ENCODE assay signal across 12 mouse cellular contexts in the genomic region with DNA sequence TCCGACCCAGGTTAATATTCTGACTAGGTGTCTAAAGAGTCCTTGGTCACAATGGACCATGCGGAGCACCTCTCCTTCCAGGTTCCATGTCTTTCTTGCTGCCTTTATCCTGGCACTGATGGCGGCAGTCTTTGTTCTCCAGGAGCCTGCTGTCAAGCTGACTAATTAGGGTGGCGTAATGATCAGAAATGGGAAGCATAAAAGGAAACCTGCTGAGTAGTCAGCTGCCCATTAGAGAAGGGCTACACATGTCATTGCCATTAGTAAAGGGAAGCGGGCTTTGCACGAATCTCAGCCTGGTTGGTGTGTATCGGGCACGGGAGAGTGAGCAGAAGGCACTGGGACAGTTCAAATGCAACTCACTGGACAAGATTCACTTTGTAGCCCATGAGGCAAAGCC.
DNase-seq lines count a peak whose midpoint lies in the region; ATAC-seq and TF ChIP-seq lines count a peak whose summit lies in the region.
"Had no signal": no experiment of that assay in that cellular context is flagged by ENCODE, and none has a peak within 500 bp of the region (broad histone marks: within the 10 kb centered on the region; RNA-seq: fewer than 3 reads in every experiment).

No protein-coding gene starts in this region.

- ATAC-seq in forebrain, embryonic 15.5 days (replicated peaks), result peak; percentile 79
- ATAC-seq in midbrain, embryonic 13.5 days, result peak; percentile 83

- H3K36me3 ChIP-seq in forebrain, embryonic 15.5 days, result no peaks in the 10 kb centered on the region
- no peaks in the 10 kb centered on the region for H3K36me3 ChIP-seq in midbrain, embryonic 13.5 days
- H3K36me3 ChIP-seq: limb, embryonic 15.5 days had no signal

- no peak for TF ChIP-seq POLR2A in cerebellum, adult 2 months (IDR thresholded peaks at IDR 0.05; ENCODE audit: borderline replicate concordance, insufficient read depth, low read length)

- H3K4me2 ChIP-seq in forebrain, embryonic 15.5 days (replicated peaks), result no peak overlapping the region
- H3K4me2 ChIP-seq in midbrain, embryonic 13.5 days (replicated peaks), result no peak overlapping the region
- H3K4me2 ChIP-seq: limb, embryonic 15.5 days had no signal

- peak; percentile 22 for DNase-seq in embryo, embryonic 10.5 days (ENCODE audit: low spot score)
- DNase-seq in embryo, embryonic 9.5 days (ENCODE audit: extremely low spot score), result no peak
- peak; percentile 72 to 89 for DNase-seq in cerebellum, adult 2 months
- no peak for DNase-seq in kidney, adult 11 months
- no peak for DNase-seq in heart, adult 18-20 months
- no peak for DNase-seq in testis, postnatal 10 days (ENCODE audit: low spot score)
- DNase-seq: heart, adult 2 months; heart, postnatal 36 days had no signal

- H3K9me3 ChIP-seq in forebrain, embryonic 15.5 days, result no peaks in the 10 kb centered on the region
- no peaks in the 10 kb centered on the region for H3K9me3 ChIP-seq in midbrain, embryonic 13.5 days
- H3K9me3 ChIP-seq: limb, embryonic 15.5 days had no signal

- H3K4me3 ChIP-seq in cerebellum, adult 2 months (replicated peaks; ENCODE audit: insufficient read depth, low read depth, low read length), result no peak overlapping the region
- H3K4me3 ChIP-seq in forebrain, embryonic 15.5 days, result no peak overlapping the region
- H3K4me3 ChIP-seq in midbrain, embryonic 13.5 days (replicated peaks), result no peak overlapping the region
- H3K4me3 ChIP-seq: erythroblast, embryonic 14.5 days; heart, adult 2 months; limb, embryonic 15.5 days had no signal

- 6% methylated on average over 8 of the region's 8 CpGs for WGBS in cerebellum, adult 2 months
- WGBS in forebrain, embryonic 15.5 days, result 8% methylated on average over 8 of the region's 8 CpGs
- WGBS in midbrain, embryonic 13.5 days, result 49% methylated on average over 8 of the region's 8 CpGs

- 0 out of 2 replicates have a peak, but pooled peaks cover 2% of the 10 kb centered on the region for H3K4me1 ChIP-seq in cerebellum, adult 2 months (ENCODE audit: control insufficient read depth, insufficient read depth, low read length)
- H3K4me1 ChIP-seq in forebrain, embryonic 15.5 days, result peaks cover 5% of the 10 kb centered on the region; the same call in 1 of the 2 replicates
- H3K4me1 ChIP-seq in midbrain, embryonic 13.5 days (replicated peaks), result 0 out of 2 replicates have a peak, but pooled peaks cover 3% of the 10 kb centered on the region
- H3K4me1 ChIP-seq: limb, embryonic 15.5 days had no signal

- TF ChIP-seq CTCF in cerebellum, adult 2 months (IDR thresholded peaks at IDR 0.05; ENCODE audit: borderline replicate concordance, insufficient read depth, low read depth, low read length), result no peak

- H3K9ac ChIP-seq in forebrain, embryonic 15.5 days (replicated peaks), result no peak overlapping the region
- no peak overlapping the region for H3K9ac ChIP-seq in midbrain, embryonic 13.5 days (replicated peaks)
- H3K9ac ChIP-seq: limb, embryonic 15.5 days had no signal

- H3K27me3 ChIP-seq in cerebellum, adult 2 months (ENCODE audit: control insufficient read depth, insufficient read depth, low read length), result no peaks in the 10 kb centered on the region
- H3K27me3 ChIP-seq in forebrain, embryonic 15.5 days, result no peaks in the 10 kb centered on the region
- H3K27me3 ChIP-seq in midbrain, embryonic 13.5 days, result no peaks in the 10 kb centered on the region
- H3K27me3 ChIP-seq: limb, embryonic 15.5 days had no signal

- no peak overlapping the region for H3K27ac ChIP-seq in cerebellum, adult 2 months (ENCODE audit: insufficient read depth, low read length)
- H3K27ac ChIP-seq in forebrain, embryonic 15.5 days (replicated peaks), result no peak overlapping the region
- H3K27ac ChIP-seq in midbrain, embryonic 13.5 days, result peak overlapping the region; percentile 51
- H3K27ac ChIP-seq: heart, adult 2 months; limb, embryonic 15.5 days had no signal

Comparison
In these comparisons a context has a peak if more than half of its experiments do, and no peak if none do; other contexts are left out.
1. DNase-seq: peak in embryo, embryonic 10.5 days (single experiment) and cerebellum, adult 2 months (2 of 2); none in embryo, embryonic 9.5 days (single experiment), kidney, adult 11 months (single experiment), heart, adult 18-20 months (0 of 2) and testis, postnatal 10 days (single experiment).